Mouse (Mus musculus) leukemia stem cell, adult 10-12 weeks (primary cell): ENCODE results near the gene Necab3. TPM values are rescaled to one million over a fixed set of nuclear protein-coding genes. Genes with fewer than 3 reads are reported as not detected.

ENCODE experiments used
- polyA plus RNA-seq: library from polyadenylated mRNA; stranded (reverse); fragments of >175 nt; gene quantifications from 2 replicates; pipeline ENCODE4 v1.2.3, GENCODE M21; 2012; ENCODE audit warnings: low replicate concordance

Necab3 gene
- 2.2 and 8.2 TPM in 2 replicates for polyA plus RNA-seq

DNA sequence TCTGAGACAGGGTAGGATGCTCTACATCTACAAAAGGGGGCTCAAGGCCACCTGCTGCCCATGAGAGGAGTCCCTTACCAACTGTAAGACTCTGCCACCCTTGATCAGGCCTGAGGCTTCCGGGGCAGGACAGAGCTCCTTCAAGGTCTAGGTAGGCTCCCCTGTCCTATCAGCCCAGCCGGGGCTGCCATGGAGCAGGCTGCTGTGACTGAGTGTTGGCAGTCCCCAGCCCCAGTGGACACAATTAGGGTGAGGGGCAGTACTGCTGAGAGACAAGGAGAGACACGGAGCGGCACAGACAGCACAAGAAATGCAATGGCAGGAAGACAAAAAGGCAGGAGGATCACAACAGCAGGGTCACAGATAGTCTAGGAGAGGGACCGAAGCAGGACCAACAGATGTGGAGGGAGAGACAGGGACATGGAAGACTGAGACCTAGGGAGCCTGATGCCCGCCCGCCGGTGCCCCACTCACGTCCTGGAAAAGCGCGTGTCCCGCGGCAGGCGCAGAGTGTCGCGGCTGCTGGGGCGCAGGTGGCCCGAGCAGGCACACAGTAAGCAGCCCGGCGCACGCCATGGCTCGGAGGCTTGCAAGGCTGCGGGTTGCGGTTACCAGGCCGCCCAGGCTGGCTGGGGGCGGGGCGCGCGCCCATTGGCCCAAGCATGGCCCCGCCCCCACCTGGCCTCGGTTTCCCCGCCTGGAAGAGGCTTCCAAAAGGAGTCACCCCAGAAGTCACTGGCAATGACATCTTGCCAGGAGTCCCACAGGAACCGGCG lies at the start of gene Necab3:
Gene Necab3 (minus strand): TSS at position 627 of the 776 bp plus-strand sequence.

DNA sequence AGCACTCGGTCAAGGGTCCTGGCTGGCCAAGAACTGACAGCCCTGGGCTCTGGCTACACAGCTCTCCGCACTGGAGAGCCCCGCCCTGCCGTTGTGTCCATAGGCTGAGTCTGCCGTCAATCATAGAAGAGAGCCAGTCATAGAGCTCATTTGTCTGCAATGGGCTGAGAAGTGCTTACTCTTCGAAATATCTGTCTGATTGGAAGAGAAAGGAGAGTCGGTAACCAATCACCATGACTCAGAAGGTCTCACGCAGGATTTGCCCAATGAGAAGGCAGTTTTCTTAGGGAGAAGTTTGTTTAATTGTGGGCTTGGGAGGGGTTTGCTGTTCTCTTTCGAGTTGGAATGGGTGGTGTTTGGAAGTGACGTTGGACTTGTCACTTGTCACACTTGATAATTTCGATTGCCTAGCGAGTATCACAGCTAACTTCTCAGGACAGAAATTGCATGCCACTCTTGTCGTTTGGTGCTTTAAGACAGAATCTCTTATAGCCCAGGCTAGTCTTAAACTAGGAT lies 45.0 kb upstream of the Necab3 start, which contains the start of gene Pxmp4:
Gene Pxmp4 (minus strand): TSS at position 71 of the 516 bp plus-strand sequence.

DNA sequence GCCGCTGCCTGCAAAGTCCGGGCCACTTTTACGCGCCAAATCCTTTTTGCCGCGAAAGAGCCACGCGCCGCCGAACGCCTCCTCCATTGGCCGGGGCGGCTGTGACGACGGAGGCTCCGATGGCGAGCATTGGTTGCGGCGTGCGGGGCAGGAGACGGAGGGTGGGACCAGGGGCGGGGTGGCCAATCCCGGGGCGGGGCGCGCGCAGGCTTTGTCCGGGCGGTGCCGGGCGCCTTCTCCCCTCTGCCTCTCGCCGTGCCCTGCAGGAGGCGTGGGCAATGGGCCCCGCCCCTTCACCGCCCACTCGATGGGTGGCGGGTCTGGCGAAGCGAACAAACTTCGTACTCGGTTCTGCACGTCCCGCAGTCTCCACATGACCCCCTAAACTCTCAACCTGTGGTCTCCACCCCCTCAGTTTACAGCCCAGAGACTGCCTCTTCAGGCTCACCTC lies 11.2 kb upstream of the Necab3 start, which contains the start of gene E2f1:
Gene E2f1 (minus strand): TSS at position 57 of the 451 bp plus-strand sequence.

DNA sequence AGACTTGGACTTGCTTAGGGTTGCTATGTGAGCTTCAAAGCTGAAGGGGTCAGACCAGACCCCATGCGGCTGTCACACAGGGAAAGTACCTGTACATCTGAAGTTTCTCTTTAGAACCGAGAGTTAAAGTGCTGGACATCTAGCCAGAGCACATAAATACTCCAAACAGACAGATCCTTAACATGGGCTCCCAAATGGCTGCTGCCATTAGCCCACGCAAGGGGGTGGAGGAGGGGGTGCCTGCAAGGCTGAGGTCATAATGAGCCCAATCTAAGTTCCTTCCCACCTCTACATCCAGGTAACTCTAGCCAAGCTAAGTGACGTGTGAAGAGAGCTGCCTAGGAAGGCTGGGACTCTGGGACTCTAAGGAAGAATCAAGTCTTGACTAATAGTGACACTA lies 7.2 kb downstream of the Necab3 start, which contains the start of gene Actl10:
Gene Actl10 (plus strand): TSS at position 301 of the 400 bp plus-strand sequence.

DNA sequence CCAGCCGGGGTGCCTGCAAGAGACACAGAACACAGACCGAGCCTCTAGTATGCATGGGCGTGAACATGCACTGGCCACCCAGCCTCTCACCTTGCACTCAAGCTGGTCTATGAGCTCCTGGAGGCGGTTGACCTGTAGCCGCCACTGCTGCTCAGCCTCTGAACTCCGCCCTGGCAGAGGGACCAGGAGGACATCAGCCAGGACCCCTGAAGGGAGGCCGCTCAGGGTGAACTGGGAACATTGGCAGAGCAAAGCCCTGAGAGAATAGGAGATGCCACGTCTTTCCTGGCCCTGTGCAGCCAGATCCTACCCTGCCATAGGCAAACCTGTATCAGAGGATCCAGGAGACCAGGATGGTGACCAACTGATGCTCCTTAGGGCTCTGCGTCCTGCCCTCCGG lies 12.0 kb downstream of the Necab3 start, which contains the start of gene 1700003F12Rik:
Gene 1700003F12Rik (plus strand): TSS at position 375 of the 400 bp plus-strand sequence.

Other genes starting within 250 kb of the Necab3 start
- 0.18 and 1.0 TPM in 2 replicates for gene Cdk5rap1, start 185.9 kb downstream of the Necab3 start, polyA plus RNA-seq
- 2.5 and 2.7 TPM in 2 replicates for gene Snta1, start 150.8 kb downstream of the Necab3 start, polyA plus RNA-seq
- 4.7 and 12.4 TPM in 2 replicates for gene Cbfa2t2, start 122.4 kb downstream of the Necab3 start, polyA plus RNA-seq
- gene 1700003F12Rik, start 11.8 kb downstream of the Necab3 start, polyA plus RNA-seq: 0.64 and 0.74 TPM in 2 replicates
- gene Actl10, start 7.1 kb downstream of the Necab3 start, polyA plus RNA-seq: not detected in 2 replicates
- 64.9 and 73.1 TPM in 2 replicates for gene E2f1, start 11.0 kb upstream of the Necab3 start, polyA plus RNA-seq
- 2.2 and 9.4 TPM in 2 replicates for gene Pxmp4, start 44.8 kb upstream of the Necab3 start, polyA plus RNA-seq
- gene Zfp341, start 54.4 kb upstream of the Necab3 start, polyA plus RNA-seq: 6.7 and 9.3 TPM in 2 replicates
- gene 4930519P11Rik, start 54.5 kb upstream of the Necab3 start, polyA plus RNA-seq: 4.1 and 10.3 TPM in 2 replicates
- gene Chmp4b, start 92.8 kb upstream of the Necab3 start, polyA plus RNA-seq: 42.2 and 77.8 TPM in 2 replicates
- gene Gm14214, start 211.1 kb upstream of the Necab3 start, polyA plus RNA-seq: not detected in 2 replicates
- gene Raly, start 232.2 kb upstream of the Necab3 start, polyA plus RNA-seq: 446 and 535 TPM in 2 replicates
- 0.44 and 1.1 TPM in 2 replicates for gene a, start 232.5 kb upstream of the Necab3 start, polyA plus RNA-seq